Mouse (Mus musculus) thymus, postnatal 10 days (tissue): ENCODE data around the gene Adarb2.

Source experiments
- DNase-seq, 2 experiments: peaks; one replicate each; pipeline ENCODE4 v3.0.0; 2021; ENCODE audit warnings: low spot score in 2 of 2

The Adarb2 gene

GRCm38 (mm10) chr13:8680470-8681129 lies 477.9 kb downstream of the Adarb2 start:
- no peak for DNase-seq

- DNase-seq, result no peak
These were observed 488.8 kb downstream of the Adarb2 start for GRCm38 (mm10) chr13:8691448-8691847.

GRCm38 (mm10) chr13:8692787-8693186 lies 490.1 kb downstream of the Adarb2 start:
- no peak for DNase-seq

- no peak for DNase-seq
These were observed 495.8 kb downstream of the Adarb2 start for GRCm38 (mm10) chr13:8698451-8698850.

- DNase-seq, result no peak
These were observed 497.2 kb downstream of the Adarb2 start for GRCm38 (mm10) chr13:8699831-8700230.

GRCm38 (mm10) chr13:8700981-8701380 lies 498.3 kb downstream of the Adarb2 start:
- DNase-seq, result no peak

- DNase-seq, result no peak
These were observed 502.6 kb downstream of the Adarb2 start for GRCm38 (mm10) chr13:8705296-8705695.

GRCm38 (mm10) chr13:8713377-8713776 lies 510.7 kb downstream of the Adarb2 start:
- no peak for DNase-seq

- no peak for DNase-seq
These were observed 527.4 kb downstream of the Adarb2 start for GRCm38 (mm10) chr13:8729972-8730645.

- DNase-seq, result no peak
These were observed 534.6 kb downstream of the Adarb2 start for GRCm38 (mm10) chr13:8737139-8737865.

- no peak for DNase-seq
These were observed 540.1 kb downstream of the Adarb2 start for GRCm38 (mm10) chr13:8742792-8743191.

GRCm38 (mm10) chr13:8744565-8744964 lies 541.9 kb downstream of the Adarb2 start:
- DNase-seq, result peak in 1 of 2 experiments; percentile 7

- no peak for DNase-seq
These were observed 542.9 kb downstream of the Adarb2 start for GRCm38 (mm10) chr13:8745596-8745995.

GRCm38 (mm10) chr13:8749451-8749850 lies 546.8 kb downstream of the Adarb2 start:
- no peak for DNase-seq

GRCm38 (mm10) chr13:8760940-8761339 lies 558.3 kb downstream of the Adarb2 start:
- no peak for DNase-seq

- DNase-seq, result no peak
These were observed 567.1 kb downstream of the Adarb2 start for GRCm38 (mm10) chr13:8769654-8770227.

GRCm38 (mm10) chr13:8770616-8771015 lies 568.0 kb downstream of the Adarb2 start:
- no peak for DNase-seq

GRCm38 (mm10) chr13:8780441-8780840 lies 577.8 kb downstream of the Adarb2 start:
- DNase-seq, result peak; percentile 43 to 74

GRCm38 (mm10) chr13:8782636-8783035 lies 580.0 kb downstream of the Adarb2 start:
- DNase-seq, result no peak

GRCm38 (mm10) chr13:8783686-8784307 lies 581.1 kb downstream of the Adarb2 start:
- DNase-seq, result no peak

GRCm38 (mm10) chr13:8784308-8785061 lies 581.8 kb downstream of the Adarb2 start:
- no peak for DNase-seq
